Mouse (Mus musculus): ENCODE results near the gene Ccdc160. TPM values are rescaled to one million over a fixed set of nuclear protein-coding genes. Genes with fewer than 3 reads are reported as not detected.

The Ccdc160 gene
- polyA plus RNA-seq, 1 experiment: 0.49 TPM

DNA sequence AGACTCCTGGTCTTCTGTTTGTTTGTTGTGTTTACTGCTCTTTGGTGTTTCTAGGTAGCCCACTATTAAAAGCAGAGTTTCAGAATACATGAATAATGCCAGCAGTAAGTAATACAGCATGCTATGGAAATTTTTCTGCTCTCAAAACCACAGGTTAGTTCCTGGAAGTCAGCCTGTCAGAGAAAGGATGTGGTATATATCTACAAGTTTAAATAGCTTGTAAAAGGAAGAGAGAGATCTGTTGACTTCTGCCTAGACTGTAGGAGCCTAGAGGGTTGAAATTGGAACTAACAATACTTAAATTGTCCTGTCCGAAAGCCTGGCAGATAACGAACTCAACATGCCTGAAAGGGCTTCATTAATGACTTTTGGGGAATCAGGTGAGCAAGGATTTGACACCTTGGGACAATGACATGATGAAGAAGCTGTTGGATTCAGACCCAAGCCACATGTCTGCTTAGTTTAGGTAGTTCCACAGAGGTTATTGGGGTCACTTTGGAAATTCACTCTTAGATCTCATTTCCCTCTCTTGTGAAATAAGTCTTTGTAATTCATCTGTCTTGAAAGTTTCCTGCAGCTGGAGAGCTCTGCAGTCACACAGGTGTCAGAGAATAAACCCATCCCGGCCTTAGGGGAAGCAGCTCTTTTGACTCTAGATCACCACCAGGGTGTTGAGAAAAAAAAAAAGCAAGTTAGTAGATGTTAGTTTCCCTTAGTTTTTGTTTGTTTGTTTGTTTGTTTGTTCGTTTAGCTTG lies 30.6 kb upstream of the Ccdc160 start:
- Histone ChIP-seq H3K9me3 (no peaks in the 10 kb centered on the region), H3K27me3 (replicated peaks) (no peaks in the 10 kb centered on the region), H3K4me3 (replicated peaks) (no peak overlapping the region), H3K4me1 (peaks cover 15% of the 10 kb centered on the region; the same call in 1 of the 2 replicates), H3K36me3 (replicated peaks; ENCODE audit: low read length) (no peaks in the 10 kb centered on the region)
- TF ChIP-seq FLI1 (IDR thresholded peaks at IDR 0.05; ENCODE audit: low read length) (no peak), GATA1 (IDR thresholded peaks at IDR 0.05; ENCODE audit: borderline replicate concordance, low read length) (no peak)

- Histone ChIP-seq H3K27me3 (replicated peaks) (no peaks in the 10 kb centered on the region), H3K36me3 (replicated peaks; ENCODE audit: low read length) (no peaks in the 10 kb centered on the region), H3K9me3 (no peaks in the 10 kb centered on the region), H3K4me3 (replicated peaks) (no peak overlapping the region), H3K4me1 (peaks cover 8% of the 10 kb centered on the region; the same call in 1 of the 2 replicates)
- TF ChIP-seq FLI1 (IDR thresholded peaks at IDR 0.05; ENCODE audit: low read length) (no peak), GATA1 (IDR thresholded peaks at IDR 0.05; ENCODE audit: borderline replicate concordance, low read length) (no peak)
Measured at GRCm38 (mm10) chrX:52762221-52762620, 28.8 kb upstream of the Ccdc160 start.

DNA sequence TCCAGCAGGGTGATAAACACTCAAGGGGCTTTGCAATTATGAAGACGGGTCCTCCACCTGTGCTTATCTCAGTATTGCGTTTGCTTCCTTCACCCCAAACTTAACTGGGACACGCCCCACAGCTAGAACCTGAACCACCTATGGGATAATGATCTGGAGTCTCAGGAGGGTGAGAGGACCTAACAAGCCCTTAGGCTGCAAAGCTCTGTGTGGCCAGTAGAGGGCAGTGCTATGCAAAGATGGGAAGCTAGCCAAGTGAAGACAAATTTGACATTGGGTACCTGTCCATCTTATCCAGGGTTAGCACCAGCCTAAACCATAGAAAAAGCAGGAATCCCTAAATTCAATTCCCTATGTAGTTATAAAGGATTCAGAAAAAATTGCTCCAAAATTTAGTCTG lies 15.0 kb upstream of the Ccdc160 start:
- H3K27me3 ChIP-seq (replicated peaks): no peaks in the 10 kb centered on the region
- no peaks in the 10 kb centered on the region for H3K4me1 ChIP-seq
- TF ChIP-seq FLI1 (IDR thresholded peaks at IDR 0.05; ENCODE audit: low read length) (no peak), GATA1 (IDR thresholded peaks at IDR 0.05; ENCODE audit: borderline replicate concordance, low read length) (no peak)
- no peak overlapping the region for H3K4me3 ChIP-seq (replicated peaks)
- H3K9me3 ChIP-seq: no peaks in the 10 kb centered on the region
- no peaks in the 10 kb centered on the region for H3K36me3 ChIP-seq (replicated peaks; ENCODE audit: low read length)

- no peaks in the 10 kb centered on the region for H3K9me3 ChIP-seq
- no peaks in the 10 kb centered on the region for H3K36me3 ChIP-seq (replicated peaks; ENCODE audit: low read length)
- no peak overlapping the region for H3K4me3 ChIP-seq (replicated peaks)
- peaks cover 2% of the 10 kb centered on the region for H3K27me3 ChIP-seq (replicated peaks)
- TF ChIP-seq FLI1 (IDR thresholded peaks at IDR 0.05; ENCODE audit: low read length): no peak
- no peak for TF ChIP-seq GATA1 (IDR thresholded peaks at IDR 0.05; ENCODE audit: borderline replicate concordance, low read length)
- H3K4me1 ChIP-seq: no peaks in the 10 kb centered on the region
Measured at GRCm38 (mm10) chrX:52777671-52778070, 13.3 kb upstream of the Ccdc160 start.

DNA sequence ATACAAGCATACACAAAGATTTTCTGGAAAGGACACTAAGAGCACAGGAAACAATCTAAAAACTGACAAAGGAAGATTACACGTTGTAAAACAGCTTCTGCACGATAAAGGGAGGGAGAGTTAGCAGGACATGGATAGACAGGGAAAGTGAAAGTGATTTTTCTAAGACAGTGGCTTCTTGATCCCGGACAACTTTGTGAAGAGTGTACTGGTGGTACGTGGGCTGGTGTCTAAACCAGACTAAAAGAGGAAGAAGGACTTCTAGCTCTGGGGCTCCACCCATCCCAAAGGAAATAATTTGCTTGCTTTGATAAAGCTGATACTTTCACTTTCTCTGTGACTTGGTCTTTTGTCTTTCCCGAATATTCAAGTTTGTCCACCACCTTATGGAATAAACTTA lies 7.1 kb upstream of the Ccdc160 start:
- Histone ChIP-seq H3K36me3 (replicated peaks; ENCODE audit: low read length) (no peaks in the 10 kb centered on the region), H3K4me1 (no peaks in the 10 kb centered on the region), H3K27me3 (replicated peaks) (peaks cover 2% of the 10 kb centered on the region), H3K9me3 (no peaks in the 10 kb centered on the region), H3K4me3 (replicated peaks) (peak overlapping the region; percentile 86)
- TF ChIP-seq FLI1 (IDR thresholded peaks at IDR 0.05; ENCODE audit: low read length) (no peak), GATA1 (IDR thresholded peaks at IDR 0.05; ENCODE audit: borderline replicate concordance, low read length) (no peak)

DNA sequence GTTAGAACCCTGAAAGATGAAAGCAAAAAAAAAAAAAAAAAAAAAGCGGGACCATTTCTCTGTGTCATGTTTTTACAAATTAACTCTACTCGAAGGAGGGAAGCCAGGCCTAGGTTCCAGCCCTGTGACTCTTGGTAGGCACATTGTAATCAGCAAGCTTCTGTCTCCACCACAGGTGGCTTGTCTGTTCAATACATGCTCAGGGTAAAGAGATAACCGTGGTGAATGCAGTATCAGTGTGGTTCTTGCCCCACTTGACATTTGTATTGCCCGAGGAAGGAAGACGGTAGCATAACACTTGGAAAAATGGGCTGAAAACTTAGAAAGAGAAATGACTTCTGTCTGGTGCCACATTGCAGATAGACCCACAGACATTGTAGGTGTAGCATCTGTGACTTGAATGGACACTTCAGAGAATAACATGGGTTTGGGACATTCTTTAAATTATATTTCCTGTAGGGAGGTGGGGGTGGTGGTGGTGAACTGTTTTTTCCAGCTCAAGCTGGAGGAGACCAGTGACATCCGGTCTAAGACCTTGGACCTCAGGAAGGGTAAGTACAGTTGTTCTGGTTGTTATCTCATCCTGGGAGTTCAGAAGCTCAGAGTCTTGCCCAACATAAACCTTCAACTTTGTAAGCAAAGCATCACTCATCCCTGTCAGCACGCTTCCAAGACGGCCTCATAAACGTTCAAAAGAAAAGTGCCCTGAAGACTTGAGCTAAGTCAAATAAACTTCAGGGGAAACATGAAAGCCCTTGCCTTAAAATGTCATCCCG lies 1.1 kb downstream of the Ccdc160 start:
- Histone ChIP-seq H3K27me3 (replicated peaks) (peaks cover 15% of the 10 kb centered on the region), H3K9me3 (no peaks in the 10 kb centered on the region), H3K36me3 (replicated peaks; ENCODE audit: low read length) (no peaks in the 10 kb centered on the region), H3K4me1 (peaks cover 15% of the 10 kb centered on the region), H3K4me3 (replicated peaks) (no peak overlapping the region)
- no peak for TF ChIP-seq GATA1 (IDR thresholded peaks at IDR 0.05; ENCODE audit: borderline replicate concordance, low read length)
- no peak for TF ChIP-seq FLI1 (IDR thresholded peaks at IDR 0.05; ENCODE audit: low read length)

DNA sequence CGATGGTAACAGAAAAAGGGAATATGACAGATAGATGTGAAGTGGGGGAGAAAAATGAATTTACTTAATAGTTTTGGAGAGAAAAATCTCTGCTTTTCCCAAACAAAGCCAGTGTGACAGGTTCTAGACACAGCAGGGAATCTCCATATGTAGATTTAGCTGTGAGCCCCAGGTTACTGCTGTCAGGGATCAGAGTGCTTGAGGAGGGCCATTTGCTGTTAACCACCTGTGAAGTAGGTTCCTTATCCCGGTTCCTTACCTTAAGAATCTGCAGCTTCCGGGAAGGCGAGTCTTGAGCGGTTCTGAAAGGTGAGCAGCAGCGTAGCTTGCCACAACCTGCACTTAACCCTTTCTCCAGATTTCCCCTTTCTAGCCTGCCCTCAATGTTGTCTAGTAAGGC lies 1.9 kb downstream of the Ccdc160 start:
- H3K27me3 ChIP-seq (replicated peaks): peaks cover 15% of the 10 kb centered on the region
- no peaks in the 10 kb centered on the region for H3K36me3 ChIP-seq (replicated peaks; ENCODE audit: low read length)
- TF ChIP-seq FLI1 (IDR thresholded peaks at IDR 0.05; ENCODE audit: low read length): no peak
- TF ChIP-seq GATA1 (IDR thresholded peaks at IDR 0.05; ENCODE audit: borderline replicate concordance, low read length): no peak
- peaks cover 15% of the 10 kb centered on the region for H3K4me1 ChIP-seq
- H3K4me3 ChIP-seq (replicated peaks): no peak overlapping the region
- no peaks in the 10 kb centered on the region for H3K9me3 ChIP-seq

- H3K9me3 ChIP-seq: no peaks in the 10 kb centered on the region
- peaks cover 14% of the 10 kb centered on the region for H3K27me3 ChIP-seq (replicated peaks)
- no peak overlapping the region for H3K4me3 ChIP-seq (replicated peaks)
- H3K36me3 ChIP-seq (replicated peaks; ENCODE audit: low read length): no peaks in the 10 kb centered on the region
- TF ChIP-seq GATA1 (IDR thresholded peaks at IDR 0.05; ENCODE audit: borderline replicate concordance, low read length) (no peak), FLI1 (IDR thresholded peaks at IDR 0.05; ENCODE audit: low read length) (no peak)
- peaks cover 13% of the 10 kb centered on the region for H3K4me1 ChIP-seq
Measured at GRCm38 (mm10) chrX:52795816-52796215, 4.8 kb downstream of the Ccdc160 start.

GRCm38 (mm10) chrX:52797031-52797625 lies 6.1 kb downstream of the Ccdc160 start:
- TF ChIP-seq FLI1 (IDR thresholded peaks at IDR 0.05; ENCODE audit: low read length) (no peak), GATA1 (IDR thresholded peaks at IDR 0.05; ENCODE audit: borderline replicate concordance, low read length) (no peak)
- Histone ChIP-seq H3K4me1 (peaks cover 3% of the 10 kb centered on the region), H3K27me3 (replicated peaks) (peaks cover 10% of the 10 kb centered on the region), H3K4me3 (replicated peaks) (no peak overlapping the region), H3K36me3 (replicated peaks; ENCODE audit: low read length) (no peaks in the 10 kb centered on the region), H3K9me3 (no peaks in the 10 kb centered on the region)

DNA sequence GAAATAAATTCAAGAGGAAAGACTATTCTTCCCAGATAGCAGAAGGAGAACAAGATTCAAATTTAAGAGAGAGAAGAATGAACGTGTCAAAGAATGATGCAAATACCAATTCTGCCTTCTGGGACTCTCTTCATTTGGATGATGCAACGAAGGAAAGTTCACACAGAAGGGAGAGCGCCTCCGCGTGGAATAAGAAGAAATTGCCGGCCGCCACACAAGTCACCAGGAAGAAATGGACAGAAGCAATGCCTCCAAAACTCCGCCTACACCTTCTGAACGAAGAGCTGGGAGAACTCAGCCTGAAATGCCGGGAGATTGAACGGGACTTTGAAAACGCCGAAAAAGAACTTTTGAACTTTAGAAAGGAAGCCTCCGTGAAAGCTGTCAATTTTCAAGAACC lies 7.3 kb downstream of the Ccdc160 start:
- Histone ChIP-seq H3K9me3 (no peaks in the 10 kb centered on the region), H3K36me3 (replicated peaks; ENCODE audit: low read length) (no peaks in the 10 kb centered on the region), H3K27me3 (replicated peaks) (peaks cover 10% of the 10 kb centered on the region), H3K4me1 (no peaks in the 10 kb centered on the region), H3K4me3 (replicated peaks) (no peak overlapping the region)
- TF ChIP-seq GATA1 (IDR thresholded peaks at IDR 0.05; ENCODE audit: borderline replicate concordance, low read length) (no peak), FLI1 (IDR thresholded peaks at IDR 0.05; ENCODE audit: low read length) (no peak)

Data from megakaryocyte, embryonic 14.5 days (primary cell).